Mouse (Mus musculus): ENCODE measurements around the gene Zmym2. TPM values are rescaled to one million over a fixed set of nuclear protein-coding genes. Genes with fewer than 3 reads are reported as not detected.

Zmym2 gene
- total RNA-seq, 2 experiments from 2014 or later: 93.1 to 103 TPM

- peak in 1 of 2 experiments; percentile 60 for DNase-seq (ENCODE audit: low spot score in 2 of 2)
- Histone ChIP-seq H3K4me3 (no peak overlapping the region), H3K27ac (no peak overlapping the region)
- peak; percentile 85 for TF ChIP-seq CTCF (conservative IDR thresholded peaks at IDR 0.05)
These were observed 77.7 kb downstream of the Zmym2 start for GRCm38 (mm10) chr14:56963969-56964734.

- Histone ChIP-seq H3K4me3 (no peak overlapping the region), H3K27ac (no peak overlapping the region)
- TF ChIP-seq CTCF (conservative IDR thresholded peaks at IDR 0.05): no peak
- no peak for DNase-seq (ENCODE audit: low spot score in 2 of 2)
These were observed 83.2 kb downstream of the Zmym2 start for GRCm38 (mm10) chr14:56969653-56970052.

- no peak for DNase-seq (ENCODE audit: low spot score in 2 of 2)
- no peak overlapping the region for H3K27ac ChIP-seq
- H3K4me3 ChIP-seq: no peak overlapping the region
- TF ChIP-seq CTCF (conservative IDR thresholded peaks at IDR 0.05): no peak
These were observed 83.7 kb downstream of the Zmym2 start for GRCm38 (mm10) chr14:56970160-56970559.

- Histone ChIP-seq H3K27ac (no peak overlapping the region), H3K4me3 (no peak overlapping the region)
- TF ChIP-seq CTCF (conservative IDR thresholded peaks at IDR 0.05): no peak
- DNase-seq (ENCODE audit: low spot score in 2 of 2): no peak
These were observed 91.7 kb downstream of the Zmym2 start for GRCm38 (mm10) chr14:56978045-56978655.

GRCm38 (mm10) chr14:56988621-56989020 lies 102.2 kb downstream of the Zmym2 start:
- DNase-seq (ENCODE audit: low spot score in 2 of 2): no peak
- Histone ChIP-seq H3K27ac (no peak overlapping the region), H3K4me3 (no peak overlapping the region)
- no peak for TF ChIP-seq CTCF (conservative IDR thresholded peaks at IDR 0.05)

Other genes with a start within 250 kb of the Zmym2 start
- 10 to 100 TPM; 52.2 to 54.6 TPM for gene Mphosph8, start 218.4 kb upstream of the Zmym2 start, total RNA-seq (2021)
- gene Pspc1, start 108.3 kb upstream of the Zmym2 start, total RNA-seq (2021): 10 to 100 TPM; 59.5 to 70.8 TPM
- gene Zmym5, start 74.9 kb upstream of the Zmym2 start, total RNA-seq (2021): 10 to 100 TPM; 28.0 to 32.2 TPM
- under 1 TPM; 0.32 to 0.33 TPM for gene Gja3, start 171.4 kb downstream of the Zmym2 start, total RNA-seq (2021)
- gene Gjb2, start 218.0 kb downstream of the Zmym2 start, total RNA-seq (2021): 1 to 10 TPM; 6.2 to 9.5 TPM
- under 1 TPM; 0.79 to 0.91 TPM for gene Gm4491, start 229.2 kb downstream of the Zmym2 start, total RNA-seq (2021)
- gene Gjb6, start 247.0 kb downstream of the Zmym2 start, total RNA-seq (2021): 100 to 1,000 TPM; 115 to 117 TPM